Mouse (Mus musculus) limb, embryonic 13.5 days (tissue): ENCODE data around the gene Stk10. TPM values are rescaled to one million over a fixed set of nuclear protein-coding genes. Genes with fewer than 3 reads are reported as not detected.

Experiments
- ATAC-seq: fragments of 200-750 bp; cut with Nextera tagmentation; 2 replicates; pipeline ENCODE4 v1.8.0; 2017; ENCODE audit warnings: low read depth, moderate number of reproducible peaks, moderate TSS enrichment; ENCODE audit not compliant: low FRiP score
- H3K27ac ChIP-seq: fragments of 300-500 bp; sonication (generic); 2 replicates; pipeline ENCODE4 v1.5.1; 2015; ENCODE audit warnings: inconsistent platforms, mild to moderate bottlenecking, moderate library complexity
- H3K27me3 ChIP-seq: fragments of 300-500 bp; sonication (generic); 2 replicates; pipeline ENCODE4 v1.6.1; 2015; ENCODE audit warnings: mild to moderate bottlenecking, inconsistent platforms
- H3K36me3 ChIP-seq: fragments of 300-500 bp; sonication (generic); 2 replicates; pipeline ENCODE4 v1.6.1; 2015; ENCODE audit warnings: inconsistent platforms, mild to moderate bottlenecking, moderate library complexity
- H3K4me1 ChIP-seq: fragments of 300-500 bp; sonication (generic); 2 replicates; pipeline ENCODE4 v1.6.1; 2015; ENCODE audit warnings: inconsistent platforms
- H3K4me2 ChIP-seq: fragments of 300-500 bp; sonication (generic); replicated peaks from 2 replicates; pipeline ENCODE4 v1.6.1; 2015; ENCODE audit warnings: inconsistent platforms, mild to moderate bottlenecking, moderate library complexity
- H3K4me3 ChIP-seq: fragments of 300-500 bp; sonication (generic); 2 replicates; pipeline ENCODE4 v1.5.1; 2015; ENCODE audit warnings: moderate library complexity, mild to moderate bottlenecking, inconsistent platforms
- H3K9ac ChIP-seq: fragments of 300-500 bp; sonication (generic); 2 replicates; pipeline ENCODE4 v1.6.1; 2015; ENCODE audit warnings: mild to moderate bottlenecking, inconsistent platforms
- H3K9me3 ChIP-seq: fragments of 300-500 bp; sonication (generic); 2 replicates; pipeline ENCODE4 v1.6.1; 2016; ENCODE audit warnings: inconsistent platforms
- WGBS: fragments of 180-500 bp; shearing (Covaris S2); methylation state at CpG from one replicate; pipeline ENCODE4 v1.1.7; 2015; 5-methylcytosine and 5-hydroxymethylcytosine counted together
- polyA plus RNA-seq: library from polyadenylated mRNA; unstranded; fragments of >200 nt; fragmentation: Nextera tagmentation; extraction: Ambion mirVana; gene quantifications from 2 replicates; pipeline ENCODE4 v1.2.1, GENCODE M21; 2015

Gene Stk10
- polyA plus RNA-seq, 1 experiment from 2014 or later: 3.1 TPM

- Histone ChIP-seq H3K9ac (no peak overlapping the region), H3K36me3 (peaks cover 7% of the 10 kb centered on the region; the same call in 1 of the 2 replicates), H3K4me1 (peaks cover 8% of the 10 kb centered on the region; the same call in 1 of the 2 replicates), H3K4me2 (no peak overlapping the region), H3K4me3 (no peak overlapping the region), H3K9me3 (no peaks in the 10 kb centered on the region), H3K27me3 (no peaks in the 10 kb centered on the region), H3K27ac (no peak overlapping the region)
- no peak for ATAC-seq
These were observed 117.2 kb downstream of the Stk10 start for GRCm38 (mm10) chr11:32650236-32650749.

GRCm38 (mm10) chr11:32650893-32651590, 117.9 kb downstream of the Stk10 start:
- Histone ChIP-seq H3K9me3 (no peaks in the 10 kb centered on the region), H3K4me1 (peaks cover 5% of the 10 kb centered on the region; the same call in 1 of the 2 replicates), H3K4me2 (no peak overlapping the region), H3K9ac (no peak overlapping the region), H3K36me3 (peaks cover 7% of the 10 kb centered on the region; the same call in 1 of the 2 replicates), H3K27ac (no peak overlapping the region), H3K4me3 (no peak overlapping the region), H3K27me3 (no peaks in the 10 kb centered on the region)
- ATAC-seq: no peak
- 90% methylated on average over 7 of the region's 7 CpGs for WGBS

- 89% methylated on average over 1 of the region's 1 CpGs for WGBS
- ATAC-seq: no peak
These were observed 118.6 kb downstream of the Stk10 start for GRCm38 (mm10) chr11:32651723-32652122.

GRCm38 (mm10) chr11:32662082-32662656, 129.1 kb downstream of the Stk10 start:
- 93% methylated on average over 1 of the region's 1 CpGs for WGBS
- Histone ChIP-seq H3K27me3 (no peaks in the 10 kb centered on the region), H3K9ac (no peak overlapping the region), H3K27ac (no peak overlapping the region), H3K4me2 (no peak overlapping the region), H3K4me1 (peaks cover 22% of the 10 kb centered on the region), H3K9me3 (no peaks in the 10 kb centered on the region), H3K36me3 (peaks cover 5% of the 10 kb centered on the region; the same call in 1 of the 2 replicates), H3K4me3 (no peak overlapping the region)
- no peak for ATAC-seq

More at GRCm38 (mm10) chr11:32651723-32652122, 118.6 kb downstream of the Stk10 start:
- Histone ChIP-seq H3K9me3 (no peaks in the 10 kb centered on the region), H3K9ac (no peak overlapping the region), H3K36me3 (peaks cover 7% of the 10 kb centered on the region; the same call in 1 of the 2 replicates), H3K27me3 (no peaks in the 10 kb centered on the region), H3K4me3 (no peak overlapping the region), H3K27ac (no peak overlapping the region), H3K4me1 (peaks cover 5% of the 10 kb centered on the region; the same call in 1 of the 2 replicates), H3K4me2 (no peak overlapping the region)

GRCm38 (mm10) chr11:32665639-32666038, 132.5 kb downstream of the Stk10 start:
- H3K4me1 ChIP-seq: peaks cover 32% of the 10 kb centered on the region
- ATAC-seq: no peak
- H3K27ac ChIP-seq: no peak overlapping the region
- no peaks in the 10 kb centered on the region for H3K27me3 ChIP-seq
- H3K4me2 ChIP-seq: no peak overlapping the region
- H3K36me3 ChIP-seq: peaks cover 9% of the 10 kb centered on the region; the same call in 1 of the 2 replicates
- no peak overlapping the region for H3K4me3 ChIP-seq
- no peak overlapping the region for H3K9ac ChIP-seq
- H3K9me3 ChIP-seq: no peaks in the 10 kb centered on the region
- WGBS: 93% methylated on average over 3 of the region's 3 CpGs

- Histone ChIP-seq H3K4me1 (peaks cover 37% of the 10 kb centered on the region), H3K27me3 (no peaks in the 10 kb centered on the region), H3K27ac (no peak overlapping the region), H3K9me3 (no peaks in the 10 kb centered on the region), H3K4me3 (no peak overlapping the region), H3K9ac (no peak overlapping the region), H3K4me2 (no peak overlapping the region), H3K36me3 (peaks cover 3% of the 10 kb centered on the region; the same call in 1 of the 2 replicates)
- ATAC-seq: no peak
These were observed 133.9 kb downstream of the Stk10 start for GRCm38 (mm10) chr11:32666983-32667382.

GRCm38 (mm10) chr11:32671480-32671879, 138.4 kb downstream of the Stk10 start:
- 89% methylated on average over 4 of the region's 4 CpGs for WGBS
- Histone ChIP-seq H3K27ac (no peak overlapping the region), H3K9ac (no peak overlapping the region), H3K4me2 (no peak overlapping the region), H3K36me3 (peaks cover 3% of the 10 kb centered on the region; the same call in 1 of the 2 replicates), H3K4me3 (no peak overlapping the region), H3K9me3 (no peaks in the 10 kb centered on the region), H3K27me3 (no peaks in the 10 kb centered on the region), H3K4me1 (peaks cover 24% of the 10 kb centered on the region)
- ATAC-seq: no peak

Other genes with a start within 250 kb of the Stk10 start
- 4,235 and 4,311 TPM in 2 replicates for gene Hba-a1, start 249.8 kb upstream of the Stk10 start, polyA plus RNA-seq
- gene Hbq1b, start 246.3 kb upstream of the Stk10 start, polyA plus RNA-seq: 1.8 and 3.2 TPM in 2 replicates
- 10,014 and 10,405 TPM in 2 replicates for gene Hba-a2, start 236.8 kb upstream of the Stk10 start, polyA plus RNA-seq
- gene Hbq1a, start 233.2 kb upstream of the Stk10 start, polyA plus RNA-seq: 0.39 and 0.46 TPM in 2 replicates
- 25.9 and 31.3 TPM in 2 replicates for gene Sh3pxd2b, start 185.5 kb upstream of the Stk10 start, polyA plus RNA-seq
- 96.4 and 97.3 TPM in 2 replicates for gene Ubtd2, start 77.9 kb upstream of the Stk10 start, polyA plus RNA-seq
- gene Efcab9, start 1.2 kb upstream of the Stk10 start, polyA plus RNA-seq: 0.45 TPM in 1 of 2 replicates, not detected in the other
- 80.4 and 85.4 TPM in 2 replicates for gene Fbxw11, start 109.4 kb downstream of the Stk10 start, polyA plus RNA-seq